Mouse (Mus musculus): ENCODE measurements around the gene Myo1h. TPM values are rescaled to one million over a fixed set of nuclear protein-coding genes. Genes with fewer than 3 reads are reported as not detected.
A peak's percentile ranks its signal among the peaks of the same experiment; 100 is the strongest.

Myo1h gene
- under 1 TPM; 0.17 to 0.20 TPM for total RNA-seq (2021)

DNA sequence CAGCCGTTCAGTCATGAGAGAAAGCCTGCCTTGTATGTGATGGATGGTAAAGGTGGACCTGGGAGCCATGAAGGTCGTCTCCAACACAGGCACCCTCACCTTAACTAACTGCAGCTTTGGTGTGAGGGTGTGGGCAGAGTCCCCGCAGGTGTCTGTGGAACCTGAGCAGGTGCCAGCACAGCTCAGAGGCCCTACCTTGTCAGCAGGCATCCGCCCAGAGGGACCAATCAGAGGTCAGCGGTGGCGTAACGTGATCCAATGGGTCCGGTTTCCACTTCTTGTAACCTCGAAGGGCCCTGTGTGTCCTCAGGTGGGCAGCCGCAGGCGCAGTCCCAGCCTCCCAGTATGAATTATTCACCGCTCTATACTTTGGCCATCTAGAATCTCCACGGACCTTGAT is at the start of gene Myo1h:
Myo1h (plus strand) TSS at position 293 of the 400 bp plus-strand sequence.
- no peak for DNase-seq

DNA sequence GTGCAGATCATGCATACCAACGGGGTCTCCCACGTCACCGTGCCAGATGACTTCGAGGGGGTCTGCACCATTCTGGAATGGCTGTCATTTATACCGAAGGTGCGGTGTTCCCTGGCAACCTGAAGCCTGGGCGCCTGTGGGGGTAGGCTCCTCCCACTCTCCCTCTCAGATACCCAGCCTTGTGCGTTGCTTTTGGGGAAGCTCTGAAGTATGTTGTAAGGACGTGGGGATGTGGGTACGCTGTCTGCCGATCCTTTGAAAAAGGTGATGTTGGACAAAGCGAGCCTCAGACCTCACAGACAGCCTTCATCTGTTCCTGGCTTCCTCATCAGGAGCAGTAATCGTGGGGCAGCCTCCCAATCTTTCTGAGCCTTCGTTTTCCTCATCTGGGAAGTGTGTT is 49.2 kb upstream of the Myo1h start:
- DNase-seq: no peak

DNA sequence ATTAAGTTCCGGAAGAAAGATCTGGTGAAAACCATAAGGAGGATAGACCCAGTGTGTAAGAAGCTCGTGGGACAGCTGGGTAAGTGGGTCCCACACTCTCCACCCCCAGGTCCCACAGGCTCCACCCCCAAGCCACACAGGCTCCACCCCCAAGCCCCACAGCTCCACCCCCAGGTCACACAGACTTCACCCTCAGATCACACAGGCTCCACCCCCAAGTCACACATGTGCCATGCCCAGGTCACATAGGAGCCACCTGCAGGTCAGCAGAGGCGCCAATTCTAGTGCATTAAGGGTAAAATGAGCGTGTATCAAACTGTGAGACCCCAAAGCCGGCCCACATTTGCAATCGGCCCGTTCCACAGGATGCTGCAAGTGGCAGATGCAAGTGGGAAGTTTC is 42.5 kb upstream of the Myo1h start:
- no peak for DNase-seq

DNA sequence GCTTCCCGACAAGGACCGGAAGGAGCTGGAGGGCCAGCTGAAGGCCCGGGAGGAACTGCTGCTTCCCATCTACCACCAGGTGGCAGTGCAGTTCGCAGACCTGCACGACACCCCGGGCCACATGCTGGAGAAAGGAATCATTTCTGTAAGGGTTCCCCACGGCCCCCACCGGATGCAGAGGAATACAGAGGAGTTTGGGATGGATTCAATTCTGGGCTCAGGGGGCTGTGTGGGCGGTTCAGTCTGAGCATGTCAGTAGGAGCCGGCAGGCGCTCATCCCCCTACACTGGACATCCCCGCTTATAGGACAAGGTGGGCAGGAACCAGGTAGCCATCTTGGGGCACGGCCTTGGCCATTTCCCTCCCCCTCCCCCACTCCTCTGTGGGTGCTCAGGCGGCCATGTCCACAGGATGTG is 40.8 kb upstream of the Myo1h start:
- DNase-seq: peak; percentile 86

DNA sequence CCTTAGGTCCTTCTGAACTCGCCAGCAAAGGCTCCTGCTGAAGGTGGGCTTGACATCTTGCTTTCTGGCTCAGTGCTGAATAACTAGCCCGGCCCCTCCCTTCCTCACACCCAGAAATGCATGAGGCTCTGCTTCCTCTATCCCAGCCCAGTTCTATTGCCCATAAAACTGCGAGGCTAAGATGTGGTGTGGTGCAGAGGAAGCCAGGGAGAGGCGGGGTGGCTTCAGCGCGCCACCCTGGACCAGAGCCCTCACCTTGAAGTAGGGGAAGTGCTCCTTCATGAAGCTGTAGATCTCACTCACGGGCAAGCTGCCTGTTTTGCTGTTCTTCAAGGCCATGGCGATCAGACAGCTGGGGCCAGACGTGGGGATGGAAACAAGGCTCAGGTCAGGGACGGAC is 29.5 kb upstream of the Myo1h start:
- DNase-seq: no peak

DNA sequence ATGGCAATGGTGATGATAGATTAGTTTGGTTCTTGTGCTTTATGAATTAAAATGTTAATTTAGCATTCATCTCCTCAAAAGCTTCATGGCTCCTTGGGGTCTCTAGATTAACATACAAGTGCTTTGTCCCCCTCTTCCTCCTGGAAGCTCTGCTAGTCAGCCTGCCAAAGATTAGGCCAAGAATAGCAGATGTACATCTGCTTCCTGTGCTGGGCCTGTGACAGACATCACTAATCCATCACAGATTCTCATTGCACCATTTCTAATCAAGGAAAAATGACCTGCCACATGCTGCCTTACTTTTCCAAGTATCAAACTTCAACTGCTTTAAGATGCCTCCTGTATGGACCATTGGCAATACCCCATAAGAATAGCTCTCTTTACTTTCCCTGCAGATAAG is 27.5 kb upstream of the Myo1h start:
- DNase-seq: no peak

DNA sequence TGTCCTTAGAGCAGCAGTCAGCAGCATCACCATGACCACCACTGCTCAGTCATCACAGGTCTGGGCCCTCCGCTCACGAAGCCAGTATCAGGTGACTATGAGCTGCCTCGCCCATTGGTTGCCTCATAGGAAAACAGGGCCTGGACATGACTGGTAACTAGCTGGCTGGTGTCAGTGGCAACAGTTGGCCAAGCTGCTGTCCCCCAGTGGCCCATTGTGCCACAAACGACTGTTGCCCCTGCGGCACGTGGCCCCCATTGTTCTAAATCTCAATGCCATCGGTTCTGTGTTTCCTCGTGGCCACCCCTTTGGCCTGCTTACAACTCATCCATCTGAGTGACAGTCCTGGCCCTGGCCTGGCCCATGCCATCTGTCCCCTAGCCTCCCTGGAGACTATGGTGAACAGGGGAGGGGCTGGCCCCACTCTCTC is 24.9 kb upstream of the Myo1h start:
- DNase-seq: no peak

DNA sequence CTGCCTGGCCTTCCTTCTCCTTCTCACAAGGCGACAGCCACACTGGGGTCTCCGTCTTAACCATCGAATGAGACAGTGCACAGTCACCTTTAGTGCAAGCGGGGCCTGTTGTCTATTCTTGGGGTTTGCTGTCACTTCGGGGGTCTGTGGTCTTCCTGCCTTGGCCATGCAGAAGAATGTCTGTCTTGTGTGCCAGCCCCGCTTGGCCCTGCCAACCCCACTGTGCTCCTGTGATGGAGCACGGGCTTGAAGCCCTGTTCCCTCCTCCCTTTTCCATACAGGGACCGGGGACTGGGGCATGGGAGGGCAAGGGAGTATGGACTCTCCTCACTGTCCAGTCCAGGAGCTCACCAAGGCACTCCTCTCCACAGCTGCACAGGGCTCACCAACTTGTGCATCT is 24.2 kb upstream of the Myo1h start:
- DNase-seq: no peak

DNA sequence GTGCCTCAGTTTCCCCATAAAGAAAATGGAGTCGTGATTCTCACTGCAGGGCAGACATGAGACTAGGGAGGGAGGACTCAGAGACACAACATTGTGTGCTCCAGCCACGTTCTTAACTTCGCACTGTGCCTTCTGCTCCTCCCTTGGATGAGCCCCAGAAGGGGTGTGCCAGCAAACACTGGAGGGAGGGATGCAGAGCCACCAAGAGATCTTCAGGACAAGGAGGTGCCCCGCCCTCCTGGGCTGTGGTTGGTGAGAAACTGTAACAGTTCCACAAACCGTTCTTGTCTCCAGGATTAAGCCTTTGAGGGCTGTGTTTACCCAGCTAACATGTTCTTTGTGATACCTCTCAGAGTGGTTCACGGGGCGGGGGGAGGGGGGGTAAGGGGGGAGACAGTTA is 20.3 kb upstream of the Myo1h start:
- DNase-seq: no peak

DNA sequence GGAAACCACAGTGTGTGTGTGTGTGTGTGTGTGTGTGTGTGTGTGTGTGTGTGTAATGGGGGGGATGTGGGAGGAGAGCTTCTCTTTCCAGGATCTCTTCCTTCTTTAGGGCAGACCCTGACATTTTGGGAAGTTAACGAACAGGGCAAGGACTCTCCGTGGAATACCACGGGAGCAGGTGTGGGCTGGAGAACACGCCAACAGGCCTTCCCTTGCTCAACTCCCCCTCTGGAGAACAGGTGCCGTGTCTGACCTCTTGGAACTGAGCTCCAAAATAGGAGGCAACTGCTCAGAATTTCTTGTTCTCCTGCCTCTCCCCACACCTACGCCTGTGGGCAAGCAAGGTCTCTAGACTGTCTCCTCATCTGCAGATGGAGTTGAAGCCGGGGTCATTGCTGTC is 19.5 kb upstream of the Myo1h start:
- no peak for DNase-seq

DNA sequence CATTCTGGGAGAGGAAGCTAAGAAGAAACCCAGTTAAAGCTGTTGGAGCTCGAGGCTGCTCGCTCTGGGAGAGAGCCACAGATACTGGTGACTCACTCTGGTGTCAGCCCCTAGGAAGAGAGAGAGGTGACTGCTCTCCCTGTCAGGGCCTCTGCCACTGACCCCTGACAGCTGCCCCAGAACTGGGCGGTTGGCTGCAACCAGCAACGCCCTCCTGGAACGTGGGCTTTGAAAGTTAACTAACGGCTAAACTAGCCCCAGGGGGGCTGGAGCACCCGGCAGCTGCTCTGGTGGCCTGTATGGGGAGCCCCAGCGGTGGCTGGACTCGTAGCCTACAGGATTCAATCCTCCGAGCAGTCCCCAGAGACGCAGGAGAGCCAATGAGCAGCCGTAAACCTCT is 19.0 kb upstream of the Myo1h start:
- no peak for DNase-seq

DNA sequence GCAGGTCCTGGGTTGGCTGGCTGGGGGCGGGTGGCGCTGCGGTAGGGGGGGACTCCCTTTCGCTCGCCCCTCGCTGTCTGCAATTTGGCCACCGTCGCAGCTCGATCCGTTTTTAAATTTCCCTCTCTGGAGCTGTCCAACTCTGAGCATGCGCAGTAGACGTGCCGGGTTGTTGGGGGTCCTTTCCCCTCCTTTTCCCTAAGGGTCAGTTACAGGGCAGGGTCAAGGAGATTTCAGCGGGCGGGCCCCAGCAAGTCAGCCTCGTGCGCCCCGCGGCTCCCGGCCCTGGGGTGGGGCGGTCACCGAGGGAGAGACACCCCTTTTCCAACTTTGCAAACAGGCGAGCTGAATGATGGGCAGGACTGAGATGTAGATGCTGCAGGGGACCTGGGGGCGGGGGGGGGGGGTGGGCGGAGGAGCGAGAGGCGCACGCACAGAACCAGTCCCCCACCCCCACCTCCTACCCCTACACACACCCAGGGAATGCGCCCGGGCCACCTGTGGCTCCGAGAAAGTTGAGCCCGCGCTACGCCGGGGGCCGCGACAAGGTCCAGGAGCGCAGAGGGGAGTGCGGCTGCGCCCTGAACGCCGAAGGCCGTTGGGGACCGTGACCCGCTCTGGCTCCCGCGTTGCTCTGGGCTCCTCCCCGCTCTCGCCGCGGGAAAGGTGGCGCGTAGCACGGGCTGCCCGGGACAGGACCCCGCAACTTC is 15.1 kb upstream of the Myo1h start, which contains the start of gene Foxn4:
Foxn4 (minus strand) TSS at position 115 of the 710 bp plus-strand sequence.
- no peak for DNase-seq

DNA sequence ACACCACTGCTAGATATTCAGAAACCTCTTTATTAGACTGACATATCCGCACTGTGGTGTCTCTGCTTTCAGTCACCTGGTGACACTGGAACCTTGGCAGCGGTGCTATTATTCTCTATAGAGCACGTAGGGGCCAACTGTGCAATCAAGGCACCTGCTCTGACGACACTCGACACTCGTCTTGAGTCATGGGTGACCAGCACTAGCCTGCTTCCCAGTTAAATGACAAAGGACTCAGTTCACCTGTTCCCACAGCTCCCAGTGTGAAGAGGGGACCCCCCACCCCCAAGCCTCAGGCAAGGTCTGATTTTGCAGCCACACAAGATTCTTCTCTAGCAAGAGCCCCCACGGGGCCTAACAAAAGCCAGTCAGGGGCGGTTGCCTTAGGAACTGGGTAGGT is 13.6 kb upstream of the Myo1h start:
- DNase-seq: no peak

DNA sequence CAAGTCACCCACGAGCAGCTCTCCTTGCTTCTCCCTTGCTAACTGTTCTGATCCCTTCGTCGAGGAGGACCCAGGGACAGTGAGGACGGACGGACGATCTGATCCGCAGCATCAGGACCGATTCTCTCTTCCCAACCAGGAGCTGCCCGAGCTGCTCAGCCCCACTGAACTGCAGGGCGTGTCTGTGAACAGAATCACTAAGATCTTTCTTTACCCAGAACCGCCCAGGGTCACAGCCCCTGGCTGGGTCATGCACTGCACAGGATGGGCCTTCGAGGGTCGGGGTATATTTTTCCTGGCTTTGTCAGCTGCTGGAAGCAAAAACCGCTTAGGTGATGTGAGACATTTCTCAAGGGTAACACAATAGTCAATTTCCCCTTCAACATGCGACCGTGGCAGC is 13.0 kb upstream of the Myo1h start:
- no peak for DNase-seq

DNA sequence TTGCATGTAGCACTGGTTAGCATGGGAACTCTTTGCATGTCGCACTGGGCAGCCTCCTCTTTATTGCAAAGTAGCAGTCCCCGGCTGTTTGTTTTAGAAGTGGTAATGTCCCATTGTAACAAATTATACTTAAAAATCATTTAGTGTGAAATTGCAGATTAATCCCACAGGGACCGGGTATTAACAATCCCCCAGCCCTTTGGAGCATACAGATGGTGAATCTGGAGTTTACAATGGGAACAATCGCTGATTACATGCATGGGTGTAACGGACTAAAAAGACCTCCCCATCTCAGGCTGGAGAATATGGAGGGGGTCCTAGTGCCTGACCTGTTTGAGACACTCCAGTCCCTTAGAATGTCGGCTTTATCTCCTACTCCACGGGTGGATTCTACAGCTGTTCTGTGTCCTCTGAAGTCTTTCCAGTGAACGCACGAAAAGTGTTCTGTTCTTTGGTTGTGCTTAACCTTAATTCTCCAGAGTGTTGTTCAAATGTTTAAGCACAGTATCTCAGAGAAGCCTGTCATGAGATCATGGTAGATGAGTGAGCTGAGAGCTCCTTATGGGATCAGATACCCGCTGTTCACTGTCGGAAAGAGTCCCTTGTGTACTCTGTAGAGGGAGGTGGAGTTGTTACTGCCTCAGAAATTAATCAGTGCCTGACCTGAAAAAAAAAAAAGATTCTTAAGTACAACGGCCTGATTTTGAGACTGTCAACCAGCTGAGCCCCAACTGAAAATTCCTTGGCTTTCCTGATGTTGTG is 9.4 kb upstream of the Myo1h start:
- DNase-seq: no peak

DNA sequence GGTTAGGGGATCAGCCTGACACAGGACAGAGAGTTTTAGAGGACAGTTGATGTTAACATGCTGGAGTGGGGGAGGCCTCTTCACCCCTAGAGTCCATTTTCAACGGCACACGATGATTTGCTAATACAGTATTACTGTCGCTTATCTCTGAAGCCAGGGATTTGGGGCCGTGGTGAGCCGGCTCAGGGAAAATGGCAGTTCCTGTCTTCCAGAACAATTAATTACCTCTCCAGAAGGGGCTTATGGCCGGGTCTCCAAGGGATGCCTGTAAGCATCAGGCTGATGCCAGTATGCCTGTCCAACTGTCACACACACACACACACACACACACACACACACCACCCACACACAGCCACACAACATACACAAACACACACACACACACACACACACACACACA is 6.6 kb upstream of the Myo1h start:
- no peak for DNase-seq

DNA sequence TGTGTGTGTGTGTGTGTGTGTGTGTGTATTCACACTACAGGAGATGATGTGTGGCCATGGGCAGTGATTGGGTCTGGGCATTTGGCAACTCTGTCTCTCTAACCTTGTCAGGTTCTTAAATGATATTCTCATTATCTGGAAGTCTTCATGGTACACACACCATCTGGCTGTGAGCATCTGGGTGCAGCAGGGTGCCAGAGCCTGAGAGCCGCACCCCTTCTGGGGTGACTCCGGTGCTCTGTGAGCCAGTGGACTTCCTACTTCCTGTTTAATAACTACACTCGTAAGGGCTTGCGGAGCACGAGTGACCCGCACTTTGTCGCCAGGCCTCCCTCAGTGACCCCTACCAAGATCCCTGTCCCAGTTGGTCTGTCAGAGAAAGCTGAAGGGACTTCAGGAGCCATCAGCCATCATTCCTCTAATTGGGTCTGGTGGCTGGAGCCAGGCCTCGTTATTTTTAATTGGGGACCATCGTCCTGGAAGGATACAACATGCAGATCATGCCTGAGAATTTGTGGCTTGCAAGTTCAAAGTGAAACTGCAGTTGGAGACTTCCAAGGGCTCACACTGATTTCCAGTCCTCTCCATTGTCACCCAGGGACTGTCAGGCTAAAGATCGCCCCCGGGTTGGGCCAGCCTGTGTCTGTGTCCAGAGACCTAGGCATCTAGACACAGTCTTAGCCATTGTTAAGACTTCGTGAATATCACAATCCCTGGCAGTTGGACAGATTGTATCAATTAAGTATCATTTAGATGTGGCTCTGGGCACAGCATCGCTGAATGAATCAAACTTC is 4.2 kb upstream of the Myo1h start:
- no peak for DNase-seq

DNA sequence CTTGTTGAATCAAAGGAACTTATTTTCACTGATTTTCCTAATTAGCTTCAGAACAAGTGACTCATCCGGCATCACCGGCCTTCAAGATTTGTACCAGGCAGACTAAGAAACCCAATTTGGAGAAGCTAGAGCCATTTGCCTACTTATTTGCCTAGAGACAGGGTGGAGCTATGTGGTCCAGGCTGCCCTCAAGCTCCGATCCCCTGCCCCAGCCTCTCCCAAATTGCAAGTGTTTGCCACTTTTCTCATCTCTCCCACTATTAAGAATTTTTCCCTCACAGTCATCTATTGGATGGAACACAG is 3.6 kb upstream of the Myo1h start:
- no peak for DNase-seq

DNA sequence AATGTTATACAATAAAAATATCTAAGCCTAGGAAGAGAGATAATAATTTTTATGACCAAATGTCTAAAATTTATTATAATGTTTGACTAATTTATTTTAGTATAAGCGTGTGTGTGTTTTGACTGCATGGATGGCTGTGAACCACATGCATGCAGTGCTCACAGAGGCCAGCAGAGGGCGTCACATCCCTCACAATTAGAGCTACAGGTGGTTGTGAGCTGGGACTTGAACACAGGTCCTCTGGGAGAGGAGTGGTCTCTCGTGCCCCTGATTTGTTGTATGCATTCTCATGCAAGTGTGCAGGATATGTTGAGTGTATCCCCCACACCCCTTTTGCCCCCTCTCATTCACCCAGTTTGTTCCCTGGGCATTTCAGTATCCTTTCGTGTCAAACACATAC is 2.9 kb upstream of the Myo1h start:
- DNase-seq: no peak

DNA sequence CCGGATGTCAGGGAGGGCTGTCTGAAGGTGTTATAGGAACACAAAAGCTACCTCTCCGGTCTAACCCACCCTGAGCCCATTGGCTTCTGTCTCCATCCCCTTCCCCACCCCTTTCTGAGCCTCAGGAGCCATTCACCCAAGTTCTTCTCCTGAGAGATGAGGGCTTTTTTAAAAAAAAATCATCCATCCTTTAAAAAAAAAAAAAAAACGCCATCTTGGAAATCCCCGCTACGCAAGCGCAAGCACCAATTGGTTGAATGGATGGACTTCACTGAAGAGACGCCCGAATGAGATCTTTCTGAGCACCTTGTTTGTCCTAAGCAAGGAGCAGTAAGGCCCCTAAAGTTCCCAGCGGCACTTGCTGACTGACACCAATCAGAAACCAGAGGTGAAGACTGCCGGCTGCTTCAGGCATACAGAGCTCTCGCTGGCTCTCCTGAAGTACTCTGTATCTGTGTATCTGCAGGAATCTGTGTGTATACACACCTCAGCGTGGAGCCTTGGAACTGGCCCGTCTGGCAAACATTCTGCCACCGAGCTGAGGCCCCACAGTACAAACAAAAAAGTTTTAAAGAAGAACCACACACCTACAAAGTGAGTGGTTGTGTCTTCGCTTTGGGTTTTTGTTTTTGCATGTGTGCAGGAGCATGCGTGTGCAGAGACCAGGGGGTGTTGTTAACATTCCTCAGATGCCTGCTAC is 1.9 kb upstream of the Myo1h start:
- DNase-seq: no peak

DNA sequence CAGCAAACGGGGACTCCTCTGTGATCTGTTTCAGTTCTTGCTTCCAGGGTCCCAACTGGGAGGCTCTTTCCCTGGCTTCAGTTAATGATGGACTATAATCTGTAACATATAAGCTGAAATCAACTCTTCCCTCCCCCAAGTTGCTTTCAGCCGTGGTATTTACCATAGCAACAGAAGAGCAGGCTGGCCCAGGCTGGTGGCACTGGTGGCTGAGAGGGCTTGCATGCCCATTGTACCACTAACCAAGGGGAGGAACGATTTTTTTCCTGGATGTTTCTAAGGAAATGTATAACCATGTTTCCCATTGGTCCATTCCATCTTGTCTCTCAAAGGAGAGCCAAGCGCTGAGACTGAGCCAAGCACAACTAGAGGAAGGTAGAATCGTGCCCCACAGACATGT is 570 bp upstream of the Myo1h start:
- no peak for DNase-seq

DNA sequence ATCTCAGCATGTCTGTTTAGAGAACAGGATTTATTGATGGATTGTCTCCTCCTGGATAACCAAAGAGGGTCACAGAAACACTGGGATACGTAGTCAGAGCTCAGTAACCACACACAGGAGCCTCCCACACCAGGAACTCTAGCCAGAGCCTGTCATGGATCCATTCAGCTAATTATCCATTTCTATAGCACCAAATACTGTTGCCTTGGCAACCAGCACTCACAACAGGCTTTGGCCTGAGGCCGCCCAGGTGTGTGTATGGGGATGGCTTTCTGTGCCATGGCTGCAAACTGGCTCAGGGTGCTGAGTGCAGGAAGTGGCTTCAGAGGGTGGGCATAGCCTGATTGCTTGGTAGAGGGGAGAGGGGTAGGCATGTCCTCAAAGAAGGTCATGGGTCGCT is 1.0 kb downstream of the Myo1h start:
- no peak for DNase-seq
